Mouse (Mus musculus) thymus, adult 2 months (tissue): ENCODE data around the gene Hoxa10. TPM values are rescaled to one million over a fixed set of nuclear protein-coding genes. Genes with fewer than 3 reads are reported as not detected.

Experiments
- DNase-seq: peaks from one replicate; pipeline ENCODE4 v3.0.0; 2021
- H3K27ac ChIP-seq: fragments of 200-500 bp; 2 replicates; pipeline ENCODE4 v1.5.1; 2012; ENCODE audit warnings: low read length, control low read depth; ENCODE audit not compliant: control insufficient read depth, insufficient read depth
- H3K27me3 ChIP-seq: fragments of 200-500 bp; 2 replicates; pipeline ENCODE4 v1.6.1; 2012; ENCODE audit warnings: mild to moderate bottlenecking, low read length, moderate library complexity, mixed read lengths; ENCODE audit not compliant: control insufficient read depth, insufficient read depth
- H3K36me3 ChIP-seq: fragments of 200-500 bp; 2 replicates; pipeline ENCODE4 v1.6.1; 2012; ENCODE audit warnings: mild to moderate bottlenecking, low read length, moderate library complexity; ENCODE audit not compliant: control insufficient read depth, insufficient read depth
- H3K4me1 ChIP-seq: fragments of 200-500 bp; replicated peaks from 2 replicates; pipeline ENCODE4 v1.6.1; 2012; ENCODE audit warnings: low read length; ENCODE audit not compliant: control insufficient read depth, insufficient read depth
- H3K4me3 ChIP-seq: fragments of 200-500 bp; 2 replicates; pipeline ENCODE4 v1.5.1; 2012; ENCODE audit warnings: mild to moderate bottlenecking, low read length, control low read depth, moderate library complexity; ENCODE audit not compliant: control insufficient read depth, insufficient read depth
- CTCF ChIP-seq: fragments of 200-500 bp; IDR thresholded peaks from 2 replicates; pipeline ENCODE4 v1.5.1; 2012; ENCODE audit warnings: mild to moderate bottlenecking, control low read depth, low read length, moderate library complexity, borderline replicate concordance; ENCODE audit not compliant: control insufficient read depth, poor library complexity, insufficient read depth; ENCODE audit errors: extremely low read depth
- POLR2A ChIP-seq: fragments of 200-500 bp; IDR thresholded peaks from 2 replicates; pipeline ENCODE4 v1.6.1; 2012; ENCODE audit warnings: mild to moderate bottlenecking, low read length, control low read depth, moderate library complexity; ENCODE audit not compliant: control insufficient read depth, poor library complexity, insufficient read depth; ENCODE audit errors: extremely low read depth
- whole genome bisulfite sequencing: fragments of 180-500 bp; shearing (Covaris S2); methylation state at CpG from one replicate; pipeline ENCODE4 v1.1.7; 2018; 5-methylcytosine and 5-hydroxymethylcytosine counted together
- polyA plus RNA-seq: library from polyadenylated mRNA; depleted of rRNA; stranded (reverse); fragments of >200 nt; gene quantifications from 2 replicates; pipeline ENCODE4 v1.2.3, GENCODE M21; 2012

The Hoxa10 gene
- polyA plus RNA-seq, 1 experiment: not detected

DNA sequence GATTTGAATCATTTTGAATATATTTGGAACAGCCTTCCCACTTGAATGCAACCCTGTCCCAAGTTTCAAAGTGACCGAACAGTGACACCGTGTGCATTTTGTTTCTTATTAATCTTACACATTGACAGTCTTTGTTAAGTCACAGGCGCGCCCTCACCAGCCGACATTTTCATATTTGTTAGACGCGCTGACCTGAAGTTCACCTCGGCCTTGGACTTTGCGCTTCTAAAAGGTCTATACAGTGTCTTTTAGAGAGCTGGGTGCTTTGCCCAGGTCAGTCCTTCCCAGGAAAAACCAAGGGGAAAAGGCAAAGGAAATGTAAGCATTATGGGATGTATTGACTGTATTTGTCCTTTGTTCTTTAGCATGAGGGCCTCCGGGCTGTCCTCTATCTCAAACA lies 46.0 kb downstream of the Hoxa10 start:
- no peak for TF ChIP-seq CTCF
- no peak for TF ChIP-seq POLR2A
- Histone ChIP-seq H3K36me3 (no peaks in the 10 kb centered on the region), H3K27me3 (no peaks in the 10 kb centered on the region; the same call in 1 of the 2 replicates), H3K4me1 (peaks cover 7% of the 10 kb centered on the region), H3K27ac (no peak overlapping the region), H3K4me3 (no peak overlapping the region)
- no peak for DNase-seq
- 95% methylated on average over 10 of the region's 10 CpGs for WGBS

GRCm38 (mm10) chr6:52191860-52192550 lies 48.6 kb downstream of the Hoxa10 start:
- TF ChIP-seq POLR2A (peak; percentile 55; the same call in 1 of the 2 replicates), CTCF (no peak)
- WGBS: 4% methylated on average over 51 of the region's 55 CpGs
- Histone ChIP-seq H3K4me1 (peaks cover 7% of the 10 kb centered on the region), H3K4me3 (peak overlapping the region; percentile 54), H3K27ac (no peak overlapping the region), H3K36me3 (no peaks in the 10 kb centered on the region), H3K27me3 (no peaks in the 10 kb centered on the region; the same call in 1 of the 2 replicates)
- DNase-seq: peak; percentile 87

DNA sequence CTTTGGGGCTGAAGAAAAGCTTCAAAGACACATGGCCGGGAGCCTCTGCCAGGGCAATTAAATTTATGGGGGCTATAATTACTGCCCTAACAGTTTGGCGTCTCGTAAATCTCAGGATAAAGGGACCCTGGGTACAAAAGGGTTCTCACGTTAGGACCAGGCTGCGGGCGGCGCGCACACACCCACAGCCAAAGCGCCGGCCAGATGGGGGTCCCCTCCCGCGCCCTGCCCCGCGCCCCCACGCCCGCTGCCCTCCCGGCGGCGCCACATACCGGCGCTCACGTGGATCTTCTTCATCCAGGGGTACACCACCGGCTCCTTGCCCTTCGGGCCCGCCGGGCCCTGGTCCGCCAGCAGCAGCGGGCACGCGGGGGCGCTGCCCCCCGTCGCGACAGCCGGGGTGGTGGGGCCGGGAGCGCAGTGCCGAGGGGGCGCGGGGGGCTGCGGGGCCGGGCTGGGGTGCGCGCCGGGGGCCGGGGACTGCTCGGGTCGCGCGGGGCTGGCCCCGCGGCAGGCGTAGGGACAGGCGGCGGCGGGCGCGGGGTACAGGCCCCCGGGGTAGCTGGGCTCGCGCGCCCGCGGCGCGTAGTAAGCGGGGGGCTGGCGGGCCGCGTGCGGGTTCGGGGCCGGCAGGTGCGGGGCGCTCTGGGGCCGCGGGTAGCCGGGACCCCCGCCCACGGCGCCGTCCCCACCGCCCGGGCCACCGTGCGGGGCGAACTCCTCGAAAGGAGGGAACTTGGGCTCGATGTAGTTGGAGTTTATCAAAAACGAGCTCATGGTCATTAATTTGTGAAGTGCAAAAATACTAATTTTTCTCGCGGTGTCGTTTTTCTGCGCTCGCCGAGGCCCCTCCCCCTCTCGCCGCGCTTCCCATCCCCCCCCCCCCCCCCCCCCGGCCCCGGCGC lies 49.5 kb downstream of the Hoxa10 start, which contains the start of gene Hoxa4:
TSS of gene Hoxa4 (minus strand) at position 848 of the 905 bp plus-strand sequence.
- peaks cover 7% of the 10 kb centered on the region for H3K4me1 ChIP-seq
- H3K27me3 ChIP-seq: no peaks in the 10 kb centered on the region; the same call in 1 of the 2 replicates
- no peaks in the 10 kb centered on the region for H3K36me3 ChIP-seq
- DNase-seq: peak; percentile 34
- no peak within 1 kb of the TSS for H3K27ac ChIP-seq
- H3K4me3 ChIP-seq: peak within 1 kb of the TSS; percentile 54
- TF ChIP-seq POLR2A (no peak), CTCF (no peak)
- 12% methylated on average over 86 of the region's 102 CpGs for WGBS

DNA sequence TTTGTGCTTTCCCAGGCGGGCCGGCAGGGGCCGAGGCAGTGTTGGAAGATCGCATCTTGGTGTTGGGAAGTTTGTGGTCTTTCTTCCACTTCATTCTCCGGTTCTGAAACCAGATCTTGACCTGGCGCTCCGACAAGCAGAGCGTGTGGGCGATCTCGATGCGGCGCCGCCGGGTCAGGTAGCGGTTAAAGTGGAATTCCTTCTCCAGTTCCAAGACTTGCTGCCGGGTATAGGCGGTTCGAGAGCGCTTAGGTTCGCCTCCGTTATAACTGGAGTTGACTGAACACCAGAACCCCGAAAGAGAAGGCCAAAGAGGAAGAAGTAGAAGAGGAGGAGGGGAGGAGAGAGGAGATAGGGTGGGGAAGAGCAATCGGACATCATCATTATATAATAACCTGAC lies 50.2 kb downstream of the Hoxa10 start:
- DNase-seq: no peak
- H3K36me3 ChIP-seq: no peaks in the 10 kb centered on the region
- 88% methylated on average over 23 of the region's 23 CpGs for WGBS
- H3K27me3 ChIP-seq: no peaks in the 10 kb centered on the region; the same call in 1 of the 2 replicates
- peaks cover 7% of the 10 kb centered on the region for H3K4me1 ChIP-seq
- TF ChIP-seq CTCF (no peak), POLR2A (no peak)
- H3K27ac ChIP-seq: no peak overlapping the region
- no peak overlapping the region for H3K4me3 ChIP-seq

- H3K27ac ChIP-seq: no peak overlapping the region
- TF ChIP-seq POLR2A (no peak), CTCF (no peak)
- no peak for DNase-seq
- peaks cover 7% of the 10 kb centered on the region for H3K4me1 ChIP-seq
- no peaks in the 10 kb centered on the region; the same call in 1 of the 2 replicates for H3K27me3 ChIP-seq
- H3K36me3 ChIP-seq: no peaks in the 10 kb centered on the region
- WGBS: 90% methylated on average over 8 of the region's 8 CpGs
- no peak overlapping the region for H3K4me3 ChIP-seq
Measured at GRCm38 (mm10) chr6:52189909-52190308, 50.7 kb downstream of the Hoxa10 start.

DNA sequence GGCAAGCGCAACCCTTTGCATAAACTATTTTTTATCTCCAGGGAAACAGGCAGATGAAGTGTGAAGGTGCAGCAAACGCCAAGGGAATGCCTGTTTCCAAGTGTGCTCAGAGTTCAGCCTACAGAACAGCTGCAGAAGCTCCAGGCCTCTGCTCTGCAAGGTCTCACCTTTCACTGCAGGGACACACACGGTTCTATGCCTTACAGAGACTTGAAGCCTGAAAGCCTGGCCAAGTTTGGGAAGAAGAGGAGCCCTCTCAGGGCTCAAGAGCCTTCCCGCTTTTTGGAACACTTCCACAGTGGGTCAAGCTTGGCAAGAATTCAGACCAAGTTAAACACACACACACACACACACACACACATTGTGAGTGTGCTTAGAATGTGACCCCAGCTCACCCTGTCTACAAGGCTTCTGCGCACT lies 51.5 kb downstream of the Hoxa10 start:
- H3K36me3 ChIP-seq: no peaks in the 10 kb centered on the region
- WGBS: 85% methylated on average over 5 of the region's 5 CpGs
- H3K4me3 ChIP-seq: no peak overlapping the region
- H3K27ac ChIP-seq: no peak overlapping the region
- no peak for DNase-seq
- TF ChIP-seq CTCF (no peak), POLR2A (no peak)
- H3K27me3 ChIP-seq: no peaks in the 10 kb centered on the region; the same call in 1 of the 2 replicates
- H3K4me1 ChIP-seq: peaks cover 7% of the 10 kb centered on the region
